Mouse (Mus musculus) G1E (cell line): ENCODE results near the gene Ly6g6e.

Source experiments
- CTCF ChIP-seq: IDR thresholded peaks from 2 replicates; pipeline ENCODE4 v1.5.1; 2012; ENCODE audit warnings: low read depth, low read length, inconsistent platforms, mixed read lengths
- GATA1 ChIP-seq: IDR thresholded peaks from 2 replicates; pipeline ENCODE4 v1.6.1; 2012; ENCODE audit warnings: borderline replicate concordance, low read length, inconsistent platforms, mixed read lengths
- POLR2AphosphoS5 ChIP-seq: IDR thresholded peaks from 2 replicates; pipeline ENCODE4 v1.6.1; 2012; ENCODE audit warnings: low read depth, low read length, inconsistent platforms; ENCODE audit not compliant: insufficient replicate concordance
- TAL1 ChIP-seq: conservative IDR thresholded peaks from 2 replicates; pipeline ENCODE4 v1.6.1; 2012; ENCODE audit warnings: low read depth, low read length, inconsistent platforms, mixed read lengths

GRCm38 (mm10) chr17:35045807-35046680 lies 30.7 kb upstream of the Ly6g6e start:
- TF ChIP-seq CTCF (no peak), GATA1 (no peak), POLR2AphosphoS5 (no peak), TAL1 (no peak)
